Mouse (Mus musculus): Measurements from ENCODE around the gene Scgb2b18.
"Not testable (repeated sequence)": the region's sequence is repeated elsewhere in the genome, so short reads cannot be mapped to it uniquely, and the experiment has no call there.

Gene Scgb2b18

GRCm38 (mm10) chr7:33173764-33174163 is at the start of gene Scgb2b18:
Gene Scgb2b18, minus strand, starts transcription at chr7:33173864.
- DNase-seq, result not testable (repeated sequence)

GRCm38 (mm10) chr7:33185268-33185667 is 11.6 kb upstream of the Scgb2b18 start, which contains the start of gene Scgb1b18:
Gene Scgb1b18, plus strand, starts transcription at chr7:33185568.
- DNase-seq, result not testable (repeated sequence)

All from cerebellum, adult 8-10 months (tissue).